Mouse (Mus musculus): ENCODE measurements around the gene Sugp2.

Sugp2 gene

DNA sequence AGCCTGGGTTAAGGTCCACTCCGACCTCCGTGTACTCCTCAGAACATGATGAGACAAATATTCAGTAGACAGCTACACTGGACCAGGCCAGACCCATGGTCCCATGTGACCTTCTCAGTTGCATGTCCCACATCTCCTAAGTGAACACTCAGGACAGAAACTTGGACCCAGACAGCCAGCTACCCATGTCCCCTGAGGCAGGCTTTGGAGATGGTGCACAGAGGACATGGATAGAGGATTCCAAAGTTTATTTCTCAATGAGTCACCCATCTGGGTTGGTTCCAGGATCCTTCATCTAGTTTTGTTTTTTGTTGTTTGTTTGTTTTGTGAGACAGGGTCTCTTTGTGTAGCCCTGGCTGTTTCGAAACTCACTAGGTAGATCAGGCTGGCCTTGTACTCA, 13.1 kb upstream of the Sugp2 start:
- no peak for DNase-seq

DNA sequence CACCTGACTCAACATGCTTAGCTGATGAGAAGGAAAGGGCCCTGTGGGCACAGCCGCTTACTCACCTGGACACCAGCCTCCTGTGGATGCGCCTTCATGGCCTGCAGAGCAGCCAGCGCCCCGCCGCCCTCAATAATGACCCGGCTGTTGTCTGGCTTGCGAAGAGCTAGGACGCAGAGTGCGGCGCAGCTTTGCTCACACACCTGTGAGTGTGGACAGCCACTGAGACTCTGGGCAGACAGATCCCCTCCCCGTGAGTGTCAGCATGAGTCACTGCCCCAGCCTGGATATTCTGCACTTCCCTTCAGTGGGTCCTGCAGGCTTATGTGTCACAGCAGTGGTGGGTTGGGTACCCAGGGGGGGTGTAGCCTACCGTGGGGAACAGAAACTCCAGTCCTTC, 12.0 kb upstream of the Sugp2 start:
- no peak for DNase-seq

DNA sequence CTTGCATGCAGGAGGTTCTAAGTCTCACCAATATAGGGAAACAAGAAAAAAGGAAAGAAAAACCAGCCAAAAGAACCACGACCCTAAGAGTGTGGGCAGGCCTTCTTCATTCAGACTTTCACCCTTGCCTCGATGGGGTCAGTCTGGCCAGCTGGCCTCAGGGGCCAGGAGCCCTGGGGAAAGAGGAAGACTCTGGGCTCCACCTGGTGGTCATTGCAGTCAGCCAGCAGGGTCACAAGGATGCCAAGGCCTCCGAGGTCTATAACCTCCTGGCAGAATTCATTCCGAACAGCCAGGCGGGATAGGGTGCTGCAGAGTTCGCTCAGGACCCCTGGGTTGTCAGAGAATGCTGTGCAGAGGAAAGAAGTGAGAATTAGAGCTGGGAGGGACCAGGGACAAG, 10.7 kb upstream of the Sugp2 start:
- peak in 1 of 2 experiments; percentile 26 for DNase-seq

DNA sequence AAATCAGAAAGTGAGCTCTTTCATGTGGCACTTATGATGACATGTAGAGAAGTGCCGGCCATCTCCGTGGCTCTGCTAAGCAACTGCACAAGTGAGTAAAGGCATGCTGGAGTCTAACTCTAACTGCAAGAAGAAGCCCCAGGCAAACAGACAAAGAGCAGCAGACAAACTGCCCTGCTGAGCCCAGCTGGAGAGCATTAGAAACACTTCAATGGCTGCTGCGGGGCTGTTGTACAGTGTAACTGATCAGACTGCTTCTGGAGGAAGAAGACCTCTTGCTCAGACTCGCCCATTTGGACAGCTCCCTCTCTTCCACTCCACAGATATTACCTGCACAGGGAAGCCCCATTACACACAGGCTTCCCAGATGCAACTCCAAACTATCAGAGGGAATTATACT, 6.0 kb upstream of the Sugp2 start:
- DNase-seq, result no peak

DNA sequence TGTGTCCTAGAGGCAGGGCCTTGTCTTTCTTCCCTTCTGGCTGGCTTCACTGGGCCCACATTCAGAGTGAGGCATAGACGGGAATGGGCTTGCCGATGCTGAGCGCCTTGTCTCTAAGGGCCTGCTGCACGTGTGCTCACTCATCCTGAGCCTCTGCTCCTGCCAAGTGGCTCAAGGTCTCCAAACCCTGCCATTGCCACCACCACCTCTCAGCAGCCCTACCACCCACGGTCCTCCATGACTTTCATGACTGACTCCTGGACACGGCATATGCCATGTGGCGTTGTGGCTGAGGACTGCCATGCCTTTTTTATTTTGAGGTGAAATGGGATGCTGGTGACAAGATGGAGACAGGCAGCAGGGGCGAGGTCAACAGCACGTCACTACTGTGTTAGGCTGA, 3.2 kb upstream of the Sugp2 start:
- DNase-seq, result no peak

DNA sequence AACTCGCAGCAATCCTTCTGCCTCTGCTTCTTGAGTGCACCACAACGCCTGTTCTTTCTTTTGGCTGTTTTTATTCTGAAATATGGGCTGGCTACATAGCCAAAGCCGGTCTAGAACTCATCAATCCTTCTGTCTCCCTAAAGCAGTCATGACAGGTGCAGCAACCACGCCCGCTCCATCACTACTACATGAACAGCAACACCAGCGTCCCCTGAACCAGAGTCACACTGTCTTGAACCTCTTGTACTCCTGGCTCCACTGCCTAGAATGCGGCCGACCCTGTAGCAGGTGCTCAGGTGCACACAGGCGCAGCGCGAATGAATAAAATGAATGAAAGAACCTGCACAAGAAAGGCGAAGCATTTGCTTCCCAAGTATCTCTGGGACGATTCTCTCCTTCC, 420 bp upstream of the Sugp2 start:
- no peak for DNase-seq

DNA sequence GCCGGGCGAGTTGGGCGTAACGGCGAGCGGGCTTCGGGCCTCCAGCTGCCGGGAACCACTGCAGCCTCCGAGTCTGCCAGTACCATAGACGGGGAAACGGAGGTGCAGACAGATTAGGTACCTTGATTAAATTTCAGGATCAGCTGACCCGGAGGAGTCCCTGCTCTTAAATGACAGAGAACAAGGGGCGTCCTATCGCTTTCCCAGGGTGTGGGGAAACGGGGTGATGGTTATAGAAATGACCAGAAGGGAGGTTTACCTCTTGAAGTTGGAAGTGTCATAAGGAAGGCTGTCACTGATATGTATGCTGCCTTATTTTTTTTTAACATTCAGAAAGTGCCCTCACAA, 729 bp downstream of the Sugp2 start:
- DNase-seq, result no peak

DNA sequence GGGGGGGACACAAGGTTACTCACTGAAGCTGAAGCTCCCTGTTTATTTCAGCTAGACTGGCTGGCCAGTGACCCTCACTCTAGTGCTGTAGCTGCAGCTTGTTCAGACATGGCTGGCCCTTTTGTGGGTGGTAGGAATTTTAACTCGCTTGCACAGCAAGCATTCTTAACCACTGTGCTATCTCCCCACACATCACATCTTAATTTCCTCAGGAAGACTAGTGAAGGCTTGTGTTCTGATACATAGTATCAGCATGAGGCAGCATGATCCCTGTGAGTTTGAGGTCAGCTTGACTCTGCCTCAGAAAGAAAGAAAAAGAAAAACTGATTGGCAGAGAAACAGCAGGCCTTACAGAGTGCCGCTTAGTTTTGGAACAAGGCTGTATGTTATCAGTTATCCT, 3.8 kb downstream of the Sugp2 start:
- no peak for DNase-seq

DNA sequence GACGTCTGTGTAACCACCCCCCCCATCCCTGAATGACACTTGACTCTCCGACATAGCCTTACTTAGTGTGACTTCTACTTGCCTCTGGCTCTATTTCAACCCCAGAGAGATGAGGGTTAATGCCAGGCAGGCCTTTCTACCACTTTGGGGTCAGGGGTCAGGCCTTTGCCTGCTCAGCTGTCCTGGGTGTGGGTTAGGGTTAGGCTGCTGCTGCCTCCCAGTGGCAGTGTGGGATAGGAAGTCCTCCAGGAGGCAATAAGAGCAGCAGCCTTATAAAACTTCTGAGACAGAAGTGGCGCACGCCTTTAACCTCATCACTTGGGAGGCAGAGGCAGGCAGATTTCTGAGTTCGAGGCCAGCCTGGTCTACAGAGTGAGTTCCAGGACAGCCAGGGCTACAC, 6.6 kb downstream of the Sugp2 start:
- no peak for DNase-seq

DNA sequence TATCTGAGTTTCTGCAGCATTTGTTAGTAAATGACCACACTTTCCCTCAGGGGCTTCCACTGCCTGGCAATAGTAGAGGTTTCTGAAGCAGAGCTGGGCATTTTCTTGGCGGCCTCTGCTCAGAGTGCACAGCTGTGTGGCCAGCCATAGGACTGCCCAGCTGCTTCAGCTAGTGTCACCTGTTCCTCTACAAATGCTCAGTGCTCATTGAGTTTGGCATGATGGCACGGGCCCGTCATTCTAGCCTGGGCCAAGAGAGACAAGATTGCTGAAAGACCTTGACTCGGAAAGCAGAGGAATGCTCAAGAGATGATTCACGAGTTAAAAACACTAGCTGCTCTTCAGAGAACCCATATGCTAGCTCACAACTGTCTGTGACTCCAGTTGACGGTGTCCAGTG, 12.6 kb downstream of the Sugp2 start:
- no peak for DNase-seq

DNA sequence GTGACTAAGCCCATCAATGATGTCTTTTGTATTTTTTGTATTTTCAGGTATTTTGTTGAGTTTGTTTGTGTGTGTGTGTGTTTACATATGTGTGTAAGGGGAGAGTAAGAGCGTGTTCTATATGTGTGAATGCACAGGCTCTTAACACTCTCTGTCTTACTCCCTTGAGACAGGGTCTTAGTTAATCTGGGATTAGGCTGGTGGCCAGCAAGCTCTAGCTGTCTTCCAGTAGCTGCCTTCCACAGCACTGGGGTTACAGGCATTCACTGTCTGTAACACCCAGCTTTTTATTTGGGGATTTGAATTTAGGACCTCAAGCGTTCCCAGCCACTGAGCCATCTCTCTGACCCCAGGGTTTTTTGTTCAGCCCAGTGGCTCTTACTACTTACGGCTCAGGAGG, 13.8 kb downstream of the Sugp2 start:
- no peak for DNase-seq

DNA sequence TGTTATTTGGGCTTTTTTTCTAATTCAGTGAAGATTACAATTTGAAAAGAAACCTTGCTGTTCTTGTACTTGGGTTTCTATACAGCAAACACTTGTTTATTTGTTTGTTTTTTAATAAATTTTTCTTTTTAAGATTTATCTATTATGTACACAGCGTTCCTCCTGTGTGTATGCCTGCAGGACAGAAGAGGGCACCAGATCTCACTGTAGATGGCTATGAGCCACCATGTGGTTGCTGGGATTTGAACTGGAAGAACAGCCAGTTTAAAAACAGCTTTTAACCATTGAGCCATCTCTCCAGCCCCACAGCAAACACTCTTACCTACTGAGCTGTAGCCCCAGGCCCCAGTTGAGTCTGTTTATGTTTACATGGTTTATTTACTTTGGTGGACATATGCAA, 20.6 kb downstream of the Sugp2 start:
- no peak for DNase-seq

DNA sequence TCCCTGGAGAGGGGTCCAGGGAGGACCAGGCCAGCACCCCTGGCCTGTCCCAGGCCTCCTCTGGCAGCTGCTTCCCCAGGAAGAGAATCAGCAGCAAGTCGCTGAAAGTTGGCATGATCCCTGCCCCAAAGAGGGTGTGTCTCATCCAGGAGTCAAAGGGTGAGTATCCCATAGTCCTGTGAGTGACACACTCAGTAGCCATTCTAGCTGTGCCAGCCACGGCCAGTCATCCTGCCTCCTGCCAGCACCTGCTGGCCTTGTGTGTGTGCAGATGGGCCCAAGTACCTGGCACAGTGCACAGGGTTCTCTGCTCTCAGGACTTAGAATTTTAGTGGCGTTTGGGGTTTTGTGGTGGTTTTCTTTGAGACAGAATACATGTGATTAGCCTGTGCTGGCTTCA, 23.4 kb downstream of the Sugp2 start:
- no peak for DNase-seq

DNA sequence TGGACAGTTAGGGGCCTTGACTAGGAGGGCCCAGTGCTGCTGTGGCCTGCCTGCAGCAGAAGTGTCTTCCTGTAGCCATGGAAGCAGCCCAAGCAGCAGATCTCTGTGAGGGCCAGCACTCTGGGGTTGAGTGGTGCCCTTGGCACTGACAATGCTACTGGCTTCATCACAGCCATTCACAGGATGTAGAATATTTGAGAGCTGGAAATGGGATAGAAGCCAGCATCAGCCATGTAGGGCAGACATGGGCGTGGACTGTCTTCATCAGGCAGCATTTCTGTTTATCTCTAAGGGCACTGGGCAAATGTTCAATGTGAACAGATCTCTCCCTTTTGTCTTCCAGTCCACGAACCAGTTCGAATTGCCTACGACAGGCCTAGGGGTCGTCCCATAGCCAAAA, 24.6 kb downstream of the Sugp2 start:
- DNase-seq, result no peak

DNA sequence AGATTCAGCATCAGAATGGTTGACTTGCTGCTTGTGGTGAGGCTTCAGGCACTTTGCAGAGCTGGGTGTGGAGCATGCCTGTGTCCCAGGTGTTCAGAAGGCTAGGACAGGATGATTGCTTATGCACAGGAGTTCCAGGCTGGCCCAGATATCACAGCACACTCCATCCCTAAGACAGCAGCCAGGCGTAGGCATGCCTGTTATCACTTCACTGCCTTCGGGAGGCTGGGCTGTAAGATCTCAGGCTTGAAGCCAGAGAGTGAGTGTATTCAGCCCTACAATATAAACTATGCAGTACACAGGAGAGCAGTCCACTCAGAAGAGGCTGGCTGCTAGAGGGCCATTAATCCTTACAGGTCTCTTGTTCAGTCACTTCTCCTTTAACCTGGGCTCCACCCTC, 25.0 kb downstream of the Sugp2 start:
- no peak for DNase-seq

DNA sequence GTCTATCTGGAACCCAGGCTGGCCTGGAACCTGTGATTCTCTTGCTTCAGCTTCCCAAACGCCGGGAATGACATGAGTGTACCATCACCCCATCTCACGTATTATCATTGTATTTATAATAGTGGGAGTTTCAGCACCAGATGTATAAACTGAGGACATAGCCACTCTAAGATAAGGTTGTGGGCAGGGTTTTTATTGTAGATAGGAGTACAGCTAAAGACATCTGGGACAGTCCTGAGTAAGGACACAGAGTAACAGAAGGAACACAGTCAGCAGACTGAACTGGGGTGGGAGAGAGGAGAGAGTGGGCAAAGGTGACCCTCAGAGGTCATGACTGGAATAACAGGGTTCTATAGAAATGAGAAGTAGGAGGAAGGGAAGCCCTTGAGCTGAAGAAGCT, 33.6 kb downstream of the Sugp2 start:
- DNase-seq, result no peak

DNA sequence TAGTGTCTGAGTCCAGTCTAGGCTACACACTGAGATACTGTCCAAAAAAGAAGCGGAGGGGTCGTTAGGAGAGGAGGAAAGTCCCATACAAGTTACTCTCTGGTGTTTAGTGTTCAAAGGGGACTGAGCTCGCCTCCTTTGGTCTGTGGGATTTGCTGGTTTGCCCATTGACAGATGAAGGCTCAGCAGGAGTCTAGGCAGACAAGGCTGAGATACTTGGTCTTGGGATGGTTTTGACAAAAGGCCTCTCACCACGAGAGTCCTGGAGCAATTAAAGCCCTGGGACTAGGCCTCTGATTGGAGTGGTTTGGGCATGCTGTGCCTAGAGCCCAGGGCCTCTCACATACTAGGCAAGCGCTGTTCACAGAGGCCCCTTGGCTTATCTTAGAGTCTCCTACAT, 34.3 kb downstream of the Sugp2 start:
- DNase-seq, result no peak

DNA sequence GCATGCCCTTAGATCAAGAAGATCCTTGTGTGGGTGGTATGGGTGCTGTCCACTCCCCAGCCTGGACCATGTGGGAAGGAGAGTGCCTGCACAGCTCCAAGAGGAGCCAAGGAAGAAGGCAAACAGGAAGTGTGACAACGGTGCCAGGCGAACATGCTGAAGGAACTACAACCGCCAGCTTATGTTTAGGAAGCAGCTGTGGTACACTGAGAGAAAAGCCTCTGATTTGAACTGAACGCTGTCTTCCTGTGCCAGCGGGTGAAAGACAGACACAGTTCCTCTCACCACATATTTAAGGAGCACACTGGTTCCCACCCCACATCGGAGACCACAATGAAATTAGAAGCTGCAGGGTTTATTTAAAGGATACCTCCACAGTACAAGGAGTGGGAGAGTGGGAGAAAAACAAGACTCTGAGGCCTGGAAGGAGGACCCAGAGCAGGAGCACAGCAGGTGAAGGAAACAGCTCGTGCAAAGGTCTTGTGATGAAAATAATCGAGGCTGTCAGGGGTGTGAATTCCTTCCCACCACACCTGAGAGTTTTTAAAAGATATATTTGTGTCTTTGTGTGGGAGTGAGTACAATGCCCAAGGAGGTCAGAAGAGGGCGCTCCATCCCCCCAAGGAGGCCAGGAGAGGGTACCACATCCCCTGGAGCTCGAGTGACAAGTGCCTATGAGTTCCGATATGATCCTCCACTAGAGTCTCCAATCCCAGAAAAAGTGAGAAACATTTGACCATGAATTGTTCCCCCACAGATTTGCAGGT, 35.0 kb downstream of the Sugp2 start:
- DNase-seq, result peak in 1 of 2 experiments; percentile 15

DNA sequence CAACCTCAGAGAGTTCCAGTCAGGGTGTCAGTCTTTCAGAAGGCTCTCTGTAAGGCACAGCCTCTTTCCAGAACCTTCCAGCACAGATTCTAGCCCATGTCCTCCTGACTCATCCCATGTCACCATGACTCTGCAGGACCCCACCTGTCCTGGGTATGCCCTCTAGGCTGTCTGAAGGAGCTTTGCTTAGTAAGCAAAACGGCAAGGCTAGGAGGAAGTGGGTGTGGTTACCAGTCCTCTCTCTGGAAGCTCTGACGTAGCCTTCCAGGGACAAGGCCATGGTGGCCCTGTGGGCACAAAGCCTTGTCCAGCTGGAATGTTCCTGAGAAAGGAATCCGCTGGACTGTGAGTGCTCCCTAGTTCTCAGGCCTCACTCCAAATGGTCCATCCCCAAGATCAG, 38.9 kb downstream of the Sugp2 start:
- no peak for DNase-seq

DNA sequence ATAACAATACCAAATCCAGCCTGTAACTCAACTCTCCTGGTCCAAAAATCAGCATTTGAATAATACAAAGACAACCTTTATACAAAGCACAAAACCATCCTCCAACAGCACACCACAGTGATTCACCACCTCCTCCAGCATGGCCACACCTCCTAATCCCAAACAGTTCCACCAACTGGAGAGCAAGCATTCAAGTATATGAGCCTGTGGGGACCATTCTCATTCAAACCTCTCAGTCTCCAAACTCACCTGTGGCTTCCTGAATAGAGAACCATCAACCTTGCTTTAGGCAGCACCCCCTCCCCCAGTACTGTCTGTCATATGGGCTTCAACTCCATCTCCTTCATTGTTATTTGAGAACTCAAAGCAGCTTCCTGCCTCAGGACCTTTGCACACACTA, 40.3 kb downstream of the Sugp2 start:
- no peak for DNase-seq

DNA sequence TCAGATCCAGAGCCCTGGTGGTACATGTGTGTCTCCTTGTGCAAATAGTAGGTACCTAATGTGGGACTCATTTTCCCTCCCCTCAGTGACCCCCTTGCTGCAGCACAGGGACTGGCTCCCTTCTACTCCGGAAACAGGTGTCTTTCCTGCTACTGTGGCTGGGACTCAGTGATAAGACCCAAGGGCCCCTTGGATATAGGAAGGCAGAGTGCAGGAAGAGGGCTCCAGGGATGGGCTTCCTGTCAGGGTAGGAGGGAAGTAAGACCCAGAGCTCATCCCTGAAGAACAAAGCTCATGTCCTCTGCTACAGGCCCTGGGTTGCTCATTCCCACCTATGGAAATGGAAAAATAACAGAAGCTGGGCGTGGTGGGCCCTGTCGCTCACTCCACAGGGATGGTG, 42.5 kb downstream of the Sugp2 start:
- DNase-seq, result no peak

DNA sequence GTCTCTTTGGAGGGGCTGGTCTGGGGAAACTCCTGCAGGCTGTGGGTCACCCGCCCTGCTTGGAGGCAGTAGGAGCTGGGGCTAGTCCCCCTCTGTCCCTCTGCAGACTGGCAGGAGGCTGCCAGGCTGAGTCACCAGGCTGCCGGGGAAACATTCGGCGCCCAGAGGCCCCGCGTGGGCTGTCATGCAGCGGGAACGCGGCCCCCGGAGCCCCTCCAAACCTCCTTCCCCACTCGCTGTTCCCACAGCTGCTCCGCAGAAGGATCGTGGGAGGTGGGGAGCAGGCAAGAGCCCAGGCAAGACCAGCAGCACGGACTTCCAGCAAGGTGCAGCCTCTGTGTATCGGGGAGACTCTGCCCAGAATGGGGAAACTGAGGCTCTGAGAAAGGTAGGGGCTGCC, 44.1 kb downstream of the Sugp2 start:
- DNase-seq, result no peak

DNA sequence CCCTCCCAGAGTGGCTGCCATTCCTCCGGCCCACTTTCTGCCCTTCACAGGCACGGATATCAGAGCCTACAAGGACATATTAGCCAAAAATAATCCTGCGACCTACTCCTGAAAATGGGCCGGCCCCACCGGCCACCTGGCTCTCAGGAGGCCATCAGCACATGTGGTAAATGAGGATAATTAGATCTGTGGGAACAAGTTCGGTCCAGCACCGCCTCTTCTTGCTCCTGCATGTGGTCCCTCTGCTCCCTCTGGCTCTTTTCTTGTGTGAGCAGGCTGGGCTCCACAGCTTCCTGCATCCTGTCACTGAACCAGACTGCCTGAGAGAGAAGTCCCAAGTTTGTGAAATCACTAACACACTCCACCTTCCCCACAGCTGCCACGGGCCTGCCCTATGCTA, 45.2 kb downstream of the Sugp2 start:
- no peak for DNase-seq

DNA sequence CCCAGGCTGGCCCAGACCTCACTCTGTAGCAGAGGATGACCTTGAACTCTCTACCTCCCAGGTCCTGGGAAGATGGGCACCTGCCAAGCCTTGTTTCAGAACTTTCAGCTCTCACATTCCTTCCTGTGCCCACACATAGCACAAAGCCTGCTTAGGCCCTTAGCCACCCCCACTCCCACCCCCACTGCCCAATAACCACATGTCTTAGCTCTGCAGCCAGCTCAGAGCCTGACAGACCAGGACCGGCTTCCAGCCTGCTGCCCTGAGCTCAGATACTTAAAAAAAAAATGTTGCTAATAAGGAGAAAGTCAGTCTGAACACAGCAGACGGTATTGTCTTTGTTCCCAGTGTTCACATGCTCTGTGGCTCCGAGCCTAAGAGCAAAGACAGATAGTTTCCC, 47.0 kb downstream of the Sugp2 start:
- DNase-seq, result no peak

DNA sequence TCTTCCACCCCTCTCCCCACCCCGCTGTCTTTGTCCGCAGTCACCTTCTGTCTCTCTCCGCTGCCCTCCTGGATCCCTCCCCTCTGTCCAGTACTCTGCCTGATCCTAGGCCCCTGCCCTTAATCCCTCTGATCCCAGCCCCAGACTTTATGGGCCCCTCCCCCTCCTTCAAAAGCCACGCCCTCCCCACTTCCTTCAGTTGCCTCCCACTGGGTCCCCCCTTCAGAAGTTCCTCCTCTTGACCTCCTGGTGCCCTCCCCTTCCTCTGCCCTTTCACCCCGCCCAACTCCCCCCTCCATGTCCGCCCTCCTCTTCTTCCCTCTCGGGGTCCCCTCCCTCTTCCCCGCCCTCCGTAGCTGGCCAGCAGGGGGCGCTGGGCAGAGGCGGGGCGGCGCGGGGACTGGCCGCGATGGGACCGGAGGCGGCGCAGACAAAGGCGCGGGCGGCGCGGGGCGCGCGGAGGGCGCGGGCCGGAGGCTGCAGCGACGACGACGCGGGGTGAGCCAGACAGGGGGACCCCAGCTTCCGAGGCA, 48.6 kb downstream of the Sugp2 start, which contains the start of gene Homer3:
Gene Homer3 (plus strand): TSS at position 225 of the 533 bp plus-strand sequence.
- DNase-seq, result peak; percentile 89 to 90
